Mouse (Mus musculus) midbrain, embryonic 11.5 days (tissue): Measurements from ENCODE around the gene Rsph9. TPM values are rescaled to one million over a fixed set of nuclear protein-coding genes. Genes with fewer than 3 reads are reported as not detected.

Experiments
- polyA plus RNA-seq: library from polyadenylated mRNA; unstranded; fragments of >200 nt; fragmentation: Nextera tagmentation; extraction: Ambion mirVana; gene quantifications from 2 replicates; pipeline ENCODE4 v1.2.1, GENCODE M21; 2014

Gene Rsph9
- polyA plus RNA-seq, 1 experiment from 2014 or later = 17.5 TPM

Other genes starting within 250 kb of the Rsph9 start
- gene Vegfa, start 111.8 kb downstream of the Rsph9 start, polyA plus RNA-seq = 2.2 and 2.9 TPM in 2 replicates
- 119 and 132 TPM in 2 replicates for gene Mrps18a, start 33.2 kb downstream of the Rsph9 start, polyA plus RNA-seq
- gene Mad2l1bp, start 9.3 kb upstream of the Rsph9 start, polyA plus RNA-seq = 32.8 and 33.3 TPM in 2 replicates
- gene Gtpbp2, start 16.8 kb upstream of the Rsph9 start, polyA plus RNA-seq = 16.8 and 19.2 TPM in 2 replicates
- gene Polh, start 58.4 kb upstream of the Rsph9 start, polyA plus RNA-seq = 10.1 and 10.8 TPM in 2 replicates
- gene Xpo5, start 58.6 kb upstream of the Rsph9 start, polyA plus RNA-seq = 73.3 and 75.8 TPM in 2 replicates
- 108 and 114 TPM in 2 replicates for gene Polr1c, start 103.8 kb upstream of the Rsph9 start, polyA plus RNA-seq
- 57.9 and 67.6 TPM in 2 replicates for gene Yipf3, start 103.9 kb upstream of the Rsph9 start, polyA plus RNA-seq
- gene Lrrc73, start 109.3 kb upstream of the Rsph9 start, polyA plus RNA-seq = 2.9 and 3.4 TPM in 2 replicates
- gene Tjap1, start 138.8 kb upstream of the Rsph9 start, polyA plus RNA-seq = 43.8 and 51.0 TPM in 2 replicates
- 0.30 and 0.42 TPM in 2 replicates for gene Dlk2, start 153.2 kb upstream of the Rsph9 start, polyA plus RNA-seq
- gene Abcc10, start 184.1 kb upstream of the Rsph9 start, polyA plus RNA-seq = 4.5 and 5.0 TPM in 2 replicates
- 14.0 and 14.8 TPM in 2 replicates for gene Zfp318, start 239.5 kb upstream of the Rsph9 start, polyA plus RNA-seq